Mouse (Mus musculus) cortical plate, adult 2 months (tissue): Measurements from ENCODE around the gene Fscn3.

ENCODE experiments used
- CTCF ChIP-seq: fragments of 200-500 bp; IDR thresholded peaks from 2 replicates; pipeline ENCODE4 v1.5.1; 2011; ENCODE audit warnings: mild to moderate bottlenecking, control low read depth, low read length; ENCODE audit not compliant: insufficient read depth; ENCODE audit errors: extremely low read depth
- POLR2A ChIP-seq: fragments of 200-500 bp; IDR thresholded peaks from 2 replicates; pipeline ENCODE4 v1.6.1; 2011; ENCODE audit warnings: mild to moderate bottlenecking, low read length, control low read depth; ENCODE audit not compliant: insufficient read depth; ENCODE audit errors: extremely low read depth

DNA sequence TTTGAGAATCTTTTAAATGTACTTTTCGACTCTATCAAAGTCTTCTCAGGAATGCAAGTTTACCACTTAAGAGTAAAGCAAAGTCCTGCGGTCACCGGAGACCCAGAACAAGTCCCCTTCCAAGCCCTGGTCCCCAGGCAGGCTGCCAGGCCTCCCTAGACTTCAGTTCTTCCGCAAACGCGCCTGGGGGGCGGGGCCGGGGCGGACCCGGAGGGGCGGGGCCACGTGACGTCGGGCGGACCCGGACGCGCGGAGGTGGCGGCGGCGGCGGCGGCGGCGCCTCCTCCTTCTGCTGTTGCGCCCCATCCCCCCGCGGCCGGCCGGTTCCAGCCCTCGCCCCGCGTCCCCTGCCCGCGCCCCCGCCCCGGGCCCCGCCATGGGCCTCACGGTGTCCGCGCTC, 4.3 kb upstream of the Fscn3 start, which contains the start of gene Arf5:
- TF ChIP-seq CTCF: no peak
- peak; percentile 19; the same call in 1 of the 2 replicates for TF ChIP-seq POLR2A
